Mouse (Mus musculus) adrenal gland, postnatal 10 days (tissue): ENCODE data around the gene Sec31a. TPM values are rescaled to one million over a fixed set of nuclear protein-coding genes. Genes with fewer than 3 reads are reported as not detected.

Experiments used
- DNase-seq: peaks from one replicate; pipeline ENCODE4 v3.0.0; 2021; ENCODE audit warnings: mixed read lengths
- total RNA-seq, 2 experiments: library from RNA; stranded (reverse); gene quantifications; 2 replicates each; pipeline ENCODE4 v1.2.3; 2021

Sec31a gene
- total RNA-seq, 2 experiments from 2014 or later = 149 to 150 TPM

DNA sequence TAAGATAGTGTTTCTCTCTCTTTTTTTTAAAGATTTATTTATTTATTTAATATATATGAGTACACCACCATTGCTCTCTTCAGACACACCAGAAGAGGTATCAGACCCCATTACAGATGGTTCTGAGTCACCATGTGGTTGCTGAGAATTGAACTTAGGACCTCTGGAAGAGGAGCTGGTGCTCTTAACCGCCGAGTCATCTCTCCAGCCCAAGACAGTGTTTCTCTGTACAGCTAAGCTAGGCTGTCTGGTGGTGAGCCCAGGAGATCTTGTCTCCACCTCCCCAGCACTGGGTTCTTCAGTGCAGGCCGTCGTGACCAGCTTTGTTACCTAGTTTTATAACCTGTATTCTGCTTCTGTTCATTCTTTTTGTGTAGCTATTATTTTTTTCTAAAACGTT is 5.8 kb downstream of the Sec31a start:
- DNase-seq = no peak

DNA sequence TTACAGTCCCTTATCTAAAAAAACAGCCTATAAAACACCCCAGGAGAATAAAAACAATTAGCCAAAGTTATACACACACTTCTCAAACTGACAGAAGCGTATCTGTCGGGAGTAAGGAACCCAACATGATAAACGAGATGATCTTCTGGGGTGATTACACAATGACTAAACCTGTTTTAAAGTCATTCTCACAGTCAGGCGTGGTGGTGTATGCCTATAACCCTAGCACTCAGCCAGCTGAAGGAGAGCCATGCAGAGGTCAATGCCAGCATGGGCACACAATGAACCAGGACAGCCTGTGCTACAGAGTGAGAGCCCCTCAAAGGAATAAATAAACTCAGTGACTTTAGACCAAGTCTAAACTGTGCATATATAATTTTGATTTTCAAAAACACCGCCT is 7.5 kb downstream of the Sec31a start:
- DNase-seq = no peak

DNA sequence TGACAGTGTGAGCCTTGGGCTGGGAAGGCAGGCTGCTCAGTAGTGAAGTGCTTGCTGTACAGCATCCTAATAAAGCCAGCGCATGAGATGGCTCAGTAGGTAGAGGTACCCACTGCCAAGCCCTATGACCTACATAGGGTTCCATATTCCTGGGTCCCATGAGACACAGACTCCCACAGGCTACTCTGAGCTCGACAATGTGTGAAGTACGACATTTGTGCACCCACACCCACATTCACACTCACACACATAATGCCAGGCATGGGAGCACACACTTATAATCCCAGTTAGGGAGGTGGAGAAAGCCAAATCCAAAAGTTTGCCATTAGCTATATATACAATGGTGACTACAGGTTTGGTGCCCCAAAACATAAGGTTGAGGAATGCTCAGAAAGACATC is 19.3 kb downstream of the Sec31a start:
- DNase-seq = no peak

DNA sequence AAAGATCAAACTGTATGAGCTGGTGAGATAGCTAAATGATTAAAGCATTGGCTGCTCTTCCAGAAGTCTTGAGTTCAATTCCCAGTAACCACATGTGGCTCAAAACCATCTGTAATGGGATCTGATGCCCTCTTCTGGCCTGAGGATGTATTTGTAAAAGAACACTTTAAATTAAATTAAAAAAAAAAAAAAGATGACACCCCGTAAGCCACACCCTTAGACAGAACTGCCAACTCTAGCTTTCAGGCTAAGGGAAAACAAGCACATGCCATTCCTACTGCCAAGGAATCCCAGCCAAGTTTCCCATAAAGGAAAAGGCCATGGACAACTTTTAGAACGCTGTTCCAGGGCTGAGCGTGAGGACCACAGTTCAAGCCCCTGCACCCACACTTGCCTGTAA is 22.4 kb downstream of the Sec31a start:
- DNase-seq = no peak

DNA sequence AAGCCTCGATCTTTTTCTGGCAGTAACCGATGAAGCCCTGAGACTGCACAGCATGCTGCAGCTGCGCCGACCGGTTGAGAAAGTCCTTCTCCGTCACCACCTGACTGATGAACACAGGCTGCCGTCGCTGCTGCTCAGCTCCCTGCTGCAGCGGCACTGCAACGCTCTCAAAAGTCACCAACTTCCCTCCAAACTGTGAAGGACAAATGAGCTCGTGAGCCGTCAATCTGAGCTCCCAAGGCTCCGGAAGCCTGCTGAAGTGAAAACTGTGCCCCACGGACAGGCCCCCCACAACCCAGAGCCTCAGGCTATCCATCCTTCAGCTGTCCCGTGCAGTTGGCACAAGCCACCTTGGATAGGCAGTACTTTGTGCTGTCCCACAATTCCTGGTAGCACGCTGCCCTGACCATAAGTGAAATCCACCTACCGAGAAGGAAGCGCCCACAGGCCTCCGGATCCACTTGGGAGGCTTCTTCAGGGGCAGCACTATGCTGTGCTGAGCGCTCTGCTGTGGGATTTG is 23.5 kb downstream of the Sec31a start:
- DNase-seq = peak; percentile 48

DNA sequence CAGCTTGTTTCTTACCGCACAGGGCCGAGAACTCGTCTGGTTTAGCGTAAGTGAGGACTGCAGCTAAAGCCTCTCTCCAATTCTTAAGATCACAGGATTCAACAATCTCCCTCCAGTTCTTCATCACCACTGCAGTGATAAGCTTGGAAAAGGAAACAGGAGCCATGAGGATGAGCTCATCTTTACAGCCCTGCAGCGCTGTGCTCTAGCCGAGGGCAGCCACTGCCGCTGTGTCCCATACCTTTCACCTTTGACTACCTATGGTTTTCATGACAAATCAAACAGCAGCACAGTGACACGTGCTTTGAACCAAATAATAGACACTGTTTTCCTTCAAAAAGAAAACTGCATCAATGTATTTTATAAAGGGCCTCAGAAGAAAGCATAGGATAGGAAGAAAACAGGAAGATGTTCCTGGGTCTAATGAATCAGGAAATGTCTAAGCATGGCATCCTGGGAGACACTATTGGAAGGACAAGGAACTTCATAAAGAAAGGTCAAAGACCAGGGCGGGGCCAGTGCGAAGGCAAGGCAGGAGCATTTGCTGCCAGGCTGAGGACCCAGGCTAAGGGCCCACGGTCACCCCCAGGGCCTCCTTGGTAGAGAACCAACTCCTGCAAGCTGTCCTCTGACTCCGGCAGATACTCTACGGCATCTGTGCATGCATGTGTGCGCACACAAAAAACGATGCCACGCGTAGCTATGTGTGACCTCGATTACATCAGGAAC is 32.1 kb downstream of the Sec31a start:
- no peak for DNase-seq

DNA sequence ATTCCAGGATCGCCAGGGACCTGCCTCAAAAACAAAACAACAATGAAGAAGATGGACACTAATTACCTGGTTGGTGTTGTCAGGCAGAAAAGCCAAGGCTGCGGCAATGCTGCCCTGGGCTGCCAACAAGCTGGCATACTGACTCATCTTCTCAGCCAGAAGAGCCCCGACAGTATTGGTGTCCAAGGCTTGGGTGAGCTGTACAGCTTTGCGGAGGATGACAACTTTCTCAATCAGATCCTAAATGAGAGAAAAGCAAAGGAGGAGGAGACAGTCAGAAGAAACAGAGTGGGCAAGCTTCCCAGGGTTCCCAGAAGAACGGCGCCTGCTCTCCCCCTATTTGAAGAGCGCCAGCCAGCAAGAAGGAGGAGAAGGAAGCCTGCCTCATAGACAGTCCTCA is 34.9 kb downstream of the Sec31a start:
- no peak for DNase-seq

DNA sequence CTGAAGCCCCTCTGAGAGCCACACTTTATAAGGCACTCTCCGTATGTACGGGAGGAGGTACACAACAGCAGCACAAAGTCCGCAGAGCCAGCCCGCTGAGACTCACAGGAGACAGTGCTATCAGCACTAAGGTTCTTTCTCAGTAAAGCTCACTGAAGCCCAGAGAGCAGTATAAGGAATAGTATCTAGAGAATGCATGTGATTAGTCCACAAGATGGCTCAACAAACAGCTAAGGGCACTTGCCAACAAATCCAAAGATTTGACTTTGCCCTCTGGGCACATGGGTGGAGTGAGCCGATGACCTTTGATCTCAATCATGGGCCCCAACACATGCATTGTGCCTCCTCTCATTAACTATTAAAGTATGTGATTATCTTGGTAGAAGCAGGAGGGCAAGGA is 35.8 kb downstream of the Sec31a start:
- no peak for DNase-seq

DNA sequence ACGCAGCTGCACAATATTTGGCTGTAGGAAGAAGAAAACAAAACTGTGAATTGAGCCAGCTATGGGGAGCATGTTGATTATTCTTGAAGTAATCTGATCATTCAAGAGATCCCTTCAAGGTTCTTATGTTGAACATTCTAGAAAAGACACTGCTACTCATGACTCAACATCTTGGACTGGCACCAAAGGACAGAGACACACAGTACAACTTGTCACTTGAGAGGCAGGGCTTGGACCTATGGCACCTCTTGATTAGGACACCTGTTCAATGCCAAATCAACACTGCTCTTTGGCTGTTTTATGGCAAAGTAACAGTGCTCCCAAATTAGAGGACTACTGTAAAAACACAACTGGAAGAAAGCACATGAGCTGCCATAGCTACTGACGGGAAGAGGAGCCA is 37.1 kb downstream of the Sec31a start:
- DNase-seq = no peak

DNA sequence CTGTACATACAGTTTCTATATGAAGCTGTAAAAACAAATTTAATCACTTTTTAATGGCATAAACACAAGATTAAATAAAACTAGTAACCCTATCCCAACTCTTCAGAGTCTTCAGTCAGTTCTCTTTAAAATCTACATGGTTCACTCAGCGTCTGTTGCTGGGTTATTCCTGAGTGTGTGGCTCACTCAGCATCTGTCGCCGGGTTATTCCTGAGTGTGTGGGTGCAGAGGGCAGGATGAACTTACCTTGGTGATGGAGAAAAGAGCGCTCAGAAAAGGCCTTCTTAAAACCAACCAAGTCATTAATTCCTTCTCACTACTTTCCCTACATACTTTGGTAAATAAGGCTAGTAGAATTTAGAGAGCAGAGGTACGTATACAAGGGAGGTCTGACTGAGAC is 37.8 kb downstream of the Sec31a start:
- no peak for DNase-seq

DNA sequence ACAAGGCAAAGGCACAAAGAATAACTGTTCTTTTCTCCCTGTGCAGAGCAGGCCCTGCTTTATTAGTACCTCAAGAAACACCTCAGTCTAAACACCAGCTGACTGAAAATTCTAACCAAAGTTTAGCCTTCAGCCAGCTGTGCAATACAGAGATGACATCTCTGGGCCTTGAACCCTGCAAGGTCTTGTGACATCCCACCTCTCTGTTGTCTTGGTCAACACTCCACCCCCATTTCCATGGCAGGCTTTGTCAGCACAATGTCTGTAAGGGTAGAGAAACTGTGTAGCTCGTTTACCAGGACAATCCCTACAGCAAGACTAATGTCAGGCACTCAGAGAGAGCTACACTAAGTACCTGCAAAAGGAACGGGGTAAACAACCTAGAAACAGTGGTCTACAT is 38.7 kb downstream of the Sec31a start:
- DNase-seq = no peak

DNA sequence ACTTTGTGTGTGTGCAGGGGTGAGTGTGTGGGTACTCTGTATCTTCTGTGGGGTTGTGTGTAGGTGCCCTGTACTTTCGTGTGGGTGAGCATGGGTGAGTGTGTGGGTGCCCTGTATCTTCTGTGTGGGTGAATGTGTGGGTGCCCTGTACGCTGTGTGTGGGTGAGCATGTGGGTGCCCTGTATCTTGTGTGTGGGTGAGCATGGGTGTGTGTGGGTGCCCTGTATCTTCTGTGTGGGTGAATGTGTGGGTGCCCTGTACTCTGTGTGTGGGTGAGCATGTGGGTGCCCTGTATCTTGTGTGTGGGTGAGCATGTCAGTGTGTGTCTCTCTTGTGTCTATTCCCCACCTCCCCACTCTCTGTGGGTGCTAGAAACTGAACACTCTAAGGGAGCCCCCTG is 41.3 kb downstream of the Sec31a start:
- no peak for DNase-seq

DNA sequence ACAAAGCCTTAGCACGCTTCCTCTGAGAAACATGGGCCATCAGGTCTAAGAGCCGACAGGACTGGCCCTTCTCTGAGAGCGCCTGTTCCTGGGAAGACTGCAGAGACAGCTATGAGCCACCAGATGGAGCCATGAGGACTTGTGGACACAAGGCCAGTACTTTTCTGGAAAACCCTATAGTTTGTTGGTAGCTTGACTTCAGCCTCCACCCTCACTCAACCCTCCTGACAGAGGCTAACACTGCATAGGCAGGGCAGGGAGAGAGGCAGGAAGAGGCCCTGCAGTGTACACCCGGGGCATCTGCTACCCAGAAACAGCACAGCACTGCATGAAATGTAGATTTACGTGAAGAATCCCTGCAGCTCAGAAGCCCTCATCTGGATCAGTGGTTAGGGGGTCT is 42.1 kb downstream of the Sec31a start:
- DNase-seq = peak; percentile 56

DNA sequence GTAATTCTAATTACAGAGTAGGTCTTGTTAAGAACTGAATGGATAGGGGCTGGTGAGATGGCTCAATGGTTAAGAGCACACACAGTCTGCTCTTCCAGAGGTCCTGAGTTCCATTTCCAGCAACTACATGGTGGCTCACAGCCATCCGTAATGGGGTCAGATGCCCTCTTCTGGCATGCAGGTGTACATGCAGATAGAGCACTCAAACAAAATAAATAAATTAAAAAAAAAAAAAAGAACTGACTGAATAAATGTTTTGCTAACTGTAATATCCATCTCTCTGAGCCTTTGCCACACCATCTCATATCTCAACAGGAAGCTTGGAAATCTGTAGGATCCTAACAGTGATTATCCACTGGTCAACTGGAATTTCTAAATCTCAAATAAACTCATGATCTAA is 45.1 kb downstream of the Sec31a start:
- no peak for DNase-seq

DNA sequence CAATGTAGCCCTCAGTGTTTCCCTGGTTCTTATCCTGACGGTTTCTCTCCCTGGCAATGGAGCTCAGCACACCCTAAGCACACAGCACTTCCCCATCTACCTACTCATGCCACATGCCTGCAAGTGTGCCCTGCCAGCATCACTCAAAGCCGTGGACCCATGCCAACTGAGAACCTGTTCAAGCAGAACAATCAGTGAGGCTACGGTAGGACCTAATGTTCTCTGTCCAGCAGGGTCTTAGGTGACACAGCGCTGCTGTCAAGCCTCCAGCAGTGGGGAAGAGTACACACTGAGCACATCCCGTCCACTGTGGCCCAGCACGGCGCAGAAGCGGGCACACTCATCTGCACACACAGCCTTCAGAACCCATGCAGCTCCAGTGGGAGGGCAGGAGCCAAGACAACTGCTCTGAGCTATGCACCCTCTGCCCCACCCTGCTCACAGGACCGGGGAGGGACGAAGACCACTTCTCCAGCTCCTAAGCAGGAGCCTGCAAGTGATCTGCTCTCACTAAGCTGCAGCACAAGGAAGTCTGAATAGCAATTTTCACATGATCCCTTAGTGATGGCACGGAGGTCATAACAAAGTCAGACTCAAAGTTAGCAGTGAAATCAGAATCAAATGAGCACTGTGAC is 46.1 kb downstream of the Sec31a start:
- peak; percentile 51 for DNase-seq

DNA sequence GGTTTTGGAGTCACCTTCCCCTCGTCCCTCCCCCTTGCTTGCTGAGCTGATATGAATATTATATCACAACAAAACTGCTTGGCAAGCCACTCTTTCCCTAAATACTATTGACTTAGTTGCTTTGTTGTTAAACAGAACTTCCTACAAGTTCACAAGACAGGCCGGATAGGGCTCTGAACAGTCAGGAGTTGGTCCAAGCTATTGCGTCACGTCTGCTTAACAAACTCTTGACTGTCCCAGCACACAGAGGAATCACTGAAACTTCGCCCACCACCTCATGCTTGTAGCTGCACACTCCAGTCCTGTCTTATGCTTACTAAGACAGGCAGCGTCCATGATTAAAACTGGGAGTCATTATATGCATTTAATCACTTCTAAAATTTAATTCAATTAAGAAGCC is 46.9 kb downstream of the Sec31a start:
- peak; percentile 38 for DNase-seq

DNA sequence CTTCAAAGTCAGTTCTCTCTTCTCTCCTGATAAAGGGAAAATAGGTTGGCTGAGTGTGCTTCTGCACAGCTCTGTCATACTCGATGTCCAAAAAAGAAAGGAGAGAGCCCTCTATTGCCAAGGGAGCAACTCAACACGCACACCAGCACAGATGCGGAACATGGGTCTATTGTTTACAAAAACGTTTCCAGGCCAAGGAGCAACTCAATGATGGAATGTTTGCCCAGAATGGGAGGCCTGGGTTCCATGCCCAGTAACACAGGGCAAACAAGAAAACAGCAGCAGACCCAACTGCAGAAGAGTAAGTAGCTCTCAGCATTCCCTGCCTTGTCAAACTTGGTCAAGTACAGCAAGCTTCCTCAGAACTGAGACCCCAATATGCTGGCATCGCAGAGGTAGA is 47.5 kb downstream of the Sec31a start:
- no peak for DNase-seq

DNA sequence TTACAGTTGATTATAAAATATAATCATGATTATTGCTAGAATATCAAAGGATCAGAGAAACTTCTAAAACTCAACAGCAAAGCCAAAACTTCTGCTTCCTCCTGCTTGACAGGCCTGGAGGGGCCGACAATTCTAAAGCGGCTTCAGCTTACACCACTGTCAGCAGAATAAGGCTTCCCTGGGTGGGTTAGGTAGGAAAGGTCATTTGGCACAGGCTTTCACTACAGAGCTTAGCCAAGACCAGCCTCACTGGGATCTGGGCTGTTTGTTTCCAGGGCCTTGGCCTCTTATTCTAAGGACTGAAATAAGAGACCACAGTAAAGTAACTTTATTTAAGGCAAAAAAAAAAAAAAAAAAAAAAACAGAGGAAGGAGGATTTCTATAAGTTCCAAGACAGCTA is 49.0 kb downstream of the Sec31a start:
- no peak for DNase-seq

DNA sequence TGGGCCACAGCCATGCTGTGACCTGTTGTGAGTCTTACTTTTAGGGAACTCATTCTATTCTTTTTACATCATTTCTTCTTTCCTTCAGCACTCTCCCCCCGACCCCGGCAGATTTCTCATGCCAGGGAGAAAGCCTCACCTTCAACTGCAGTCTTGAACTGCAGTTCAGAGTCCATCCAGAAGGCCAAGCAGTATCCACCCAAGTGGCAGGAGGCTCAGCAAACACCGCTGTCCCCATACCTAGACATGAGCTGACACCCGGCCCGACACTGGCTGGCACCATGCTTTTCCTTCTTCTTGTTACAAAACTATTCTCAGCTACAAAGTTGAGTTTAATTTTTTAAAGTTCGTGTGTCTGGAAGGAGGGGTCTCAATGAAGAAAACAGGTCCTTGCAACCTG is 55.7 kb downstream of the Sec31a start:
- DNase-seq = no peak

DNA sequence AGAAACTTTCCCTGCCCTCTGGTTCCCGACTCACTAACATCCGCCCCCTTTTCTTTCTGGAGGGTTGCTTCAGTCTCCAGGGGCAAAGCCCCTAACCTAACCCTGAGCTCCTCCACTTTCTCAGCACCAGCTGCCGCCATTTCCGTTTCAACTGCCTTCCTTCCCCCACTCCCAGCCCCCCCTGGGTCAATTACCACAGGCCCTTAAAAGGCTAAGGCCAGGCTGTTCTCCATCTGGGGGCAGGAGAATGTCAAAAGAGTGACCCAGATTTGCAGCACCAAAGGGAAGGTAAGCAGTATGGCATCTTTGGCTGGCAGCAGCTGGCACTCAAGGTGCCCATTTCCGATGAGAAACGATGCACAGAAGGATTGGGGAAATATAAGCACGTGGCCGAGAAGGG is 57.7 kb downstream of the Sec31a start:
- DNase-seq = no peak

DNA sequence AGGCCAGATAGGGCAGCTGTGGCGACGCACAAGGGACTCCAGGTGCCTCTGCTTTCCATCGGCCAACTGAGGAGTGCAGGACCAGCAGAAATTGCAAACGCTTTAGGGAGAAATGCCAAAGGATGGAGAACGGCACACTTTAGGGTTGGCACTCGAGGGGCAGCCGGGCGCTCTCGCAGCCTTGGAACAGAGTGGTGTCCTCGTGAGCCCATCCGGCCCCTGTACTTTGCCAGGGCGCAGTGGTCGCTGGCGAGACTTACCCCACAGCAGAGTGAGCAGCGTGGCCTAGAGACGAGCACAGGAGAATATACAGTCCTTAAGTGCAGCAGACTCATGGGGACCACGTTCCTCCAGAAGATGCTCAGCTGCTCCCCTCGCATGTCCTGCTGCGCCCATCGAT is 61.4 kb downstream of the Sec31a start:
- DNase-seq = no peak

DNA sequence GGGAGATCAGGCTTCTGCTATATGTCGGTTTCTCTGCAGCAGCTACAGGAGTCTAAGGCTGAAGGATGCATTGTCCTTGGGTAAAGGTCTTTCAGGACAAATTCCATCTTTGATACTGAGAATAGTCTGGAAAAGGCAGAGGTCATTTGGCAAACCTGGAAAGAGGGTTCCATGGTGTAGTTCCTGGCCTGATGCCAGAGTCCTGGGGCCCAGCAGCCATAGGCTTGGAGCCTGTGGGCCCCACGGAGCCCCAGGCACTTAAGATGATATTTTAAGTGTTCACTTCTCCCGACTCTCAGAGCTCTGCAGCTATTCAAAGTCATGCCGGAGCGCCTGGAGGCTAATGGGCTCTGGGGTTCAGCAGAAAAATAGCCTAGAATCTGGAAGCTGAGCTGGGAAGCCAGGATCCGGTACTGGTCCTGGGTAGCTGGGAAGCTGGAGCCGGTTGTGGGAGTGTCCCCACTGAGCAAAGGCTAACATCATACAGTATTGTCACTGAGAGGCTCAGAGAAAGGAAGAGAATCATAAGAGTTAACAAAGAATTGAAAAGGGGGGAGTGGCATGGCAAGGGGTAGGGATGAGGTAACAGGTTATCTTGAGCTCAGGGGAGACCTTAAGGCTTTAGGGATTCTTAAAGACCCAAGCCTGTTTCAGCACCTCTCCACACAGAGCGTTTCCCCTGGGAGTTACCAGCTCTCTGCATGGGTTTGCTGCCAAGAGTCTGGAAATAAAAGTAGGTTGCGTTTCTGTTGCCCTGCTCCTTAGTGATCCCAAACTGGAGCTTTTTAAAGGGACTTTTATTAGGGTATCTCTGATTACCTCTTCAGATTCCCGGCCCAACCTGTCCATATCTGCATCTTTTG is 62.8 kb downstream of the Sec31a start:
- DNase-seq = peak; percentile 42

DNA sequence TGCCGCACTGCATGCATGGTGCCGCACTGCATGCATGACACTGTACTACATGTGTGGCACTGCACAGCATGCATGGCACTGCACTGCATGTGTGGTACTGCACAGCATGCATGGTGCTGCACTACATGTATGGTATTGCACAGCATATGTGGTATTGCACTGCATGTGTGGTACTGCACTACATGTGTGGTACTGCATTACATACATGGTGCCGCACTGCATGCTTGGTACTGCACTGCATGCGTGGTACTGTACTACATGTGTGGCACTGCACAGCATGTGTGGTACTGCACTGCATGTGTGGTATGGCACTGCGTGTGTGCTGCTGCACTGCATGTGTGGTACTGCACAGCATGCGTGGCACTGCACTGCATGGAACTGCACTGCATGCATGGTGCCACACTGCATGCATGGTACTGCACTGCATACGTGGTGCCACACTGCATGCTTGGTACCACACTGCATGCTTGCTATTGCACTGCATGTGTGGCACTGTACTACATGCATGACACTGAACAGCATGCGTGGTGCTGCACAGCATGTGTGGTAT is 65.1 kb downstream of the Sec31a start:
- no peak for DNase-seq
